Mouse (Mus musculus) splenic B cell, adult 2 months (primary cell): ENCODE results near the gene Olfr309.
"Not testable (repeated sequence)": the region's sequence is repeated elsewhere in the genome, so short reads cannot be mapped to it uniquely, and the experiment has no call there.

ENCODE experiments used
- DNase-seq: peaks from one replicate; pipeline ENCODE4 v3.0.0-alpha.2; 2011; ENCODE audit warnings: low read depth, low spot score
- H3K27me3 ChIP-seq: 2 replicates; pipeline ENCODE4 v1.6.1; 2012; ENCODE audit warnings: mild to moderate bottlenecking, low read length, moderate library complexity, mixed read lengths; ENCODE audit not compliant: control insufficient read depth, poor library complexity, insufficient read depth, severe bottlenecking
- H3K36me3 ChIP-seq: 2 replicates; pipeline ENCODE4 v1.6.1; 2012; ENCODE audit warnings: mild to moderate bottlenecking, low read length, moderate library complexity, mixed read lengths; ENCODE audit not compliant: control insufficient read depth, poor library complexity, insufficient read depth, severe bottlenecking

Olfr309 gene

GRCm38 (mm10) chr7:86313608-86314007, at the start of gene Olfr309:
Gene Olfr309, minus strand, starts transcription at chr7:86313708.
- no peaks in the 10 kb centered on the region for H3K27me3 ChIP-seq
- H3K36me3 ChIP-seq: no peaks in the 10 kb centered on the region
- no peak for DNase-seq

- DNase-seq, H3K36me3 ChIP-seq, H3K27me3 ChIP-seq: not testable (repeated sequence)
Measured at GRCm38 (mm10) chr7:86346296-86346695, 32.8 kb upstream of the Olfr309 start.

- no peaks in the 10 kb centered on the region for H3K36me3 ChIP-seq
- no peaks in the 10 kb centered on the region for H3K27me3 ChIP-seq
- no peak for DNase-seq
Measured at GRCm38 (mm10) chr7:86344253-86344652, 30.7 kb upstream of the Olfr309 start.

- Histone ChIP-seq H3K36me3 (no peaks in the 10 kb centered on the region), H3K27me3 (no peaks in the 10 kb centered on the region)
- DNase-seq: no peak
Measured at GRCm38 (mm10) chr7:86342881-86343565, 29.5 kb upstream of the Olfr309 start.

GRCm38 (mm10) chr7:86337486-86337885, 24.0 kb upstream of the Olfr309 start, which contains the start of gene Olfr307:
Gene Olfr307, minus strand, starts transcription at chr7:86337586.
- no peak for DNase-seq
- Histone ChIP-seq H3K36me3 (no peaks in the 10 kb centered on the region), H3K27me3 (no peaks in the 10 kb centered on the region)

GRCm38 (mm10) chr7:86325530-86325929, 12.0 kb upstream of the Olfr309 start, which contains the start of gene Olfr308:
Gene Olfr308, minus strand, starts transcription at chr7:86325630.
- Histone ChIP-seq H3K27me3 (no peaks in the 10 kb centered on the region), H3K36me3 (no peaks in the 10 kb centered on the region)
- DNase-seq: no peak

GRCm38 (mm10) chr7:86321323-86321722, 7.8 kb upstream of the Olfr309 start:
- H3K36me3 ChIP-seq: no peaks in the 10 kb centered on the region
- H3K27me3 ChIP-seq: no peaks in the 10 kb centered on the region
- DNase-seq: no peak

- H3K27me3 ChIP-seq: no peaks in the 10 kb centered on the region
- no peak for DNase-seq
- no peaks in the 10 kb centered on the region for H3K36me3 ChIP-seq
Measured at GRCm38 (mm10) chr7:86277072-86277471, 36.4 kb downstream of the Olfr309 start, which contains the start of gene Olfr310. Gene Olfr310, minus strand, starts transcription at chr7:86277172.
